Mouse (Mus musculus): ENCODE measurements around the gene Mapkap1.

The Mapkap1 gene

DNA sequence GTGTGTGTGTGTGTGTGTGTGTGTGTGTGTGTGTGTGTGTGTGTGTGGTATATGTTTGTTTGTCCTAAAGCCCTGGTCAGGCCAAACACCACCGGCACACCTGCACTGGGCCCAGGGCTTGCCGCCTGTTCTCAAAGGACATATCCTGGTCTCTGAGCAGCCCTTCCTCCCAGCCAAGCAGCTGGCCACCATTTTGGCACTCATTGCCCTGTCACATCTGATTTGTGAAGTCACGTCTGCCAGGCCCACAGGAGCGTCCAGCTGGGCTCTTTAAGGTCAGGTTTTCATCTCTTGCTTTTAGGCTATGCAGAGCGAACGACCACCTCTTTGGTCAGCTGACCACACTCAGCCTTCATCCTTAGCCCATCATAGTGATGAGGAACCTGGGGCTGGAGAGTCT, 223.9 kb downstream of the Mapkap1 start:
- no peak for DNase-seq (ENCODE audit: low read depth, low spot score)

DNA sequence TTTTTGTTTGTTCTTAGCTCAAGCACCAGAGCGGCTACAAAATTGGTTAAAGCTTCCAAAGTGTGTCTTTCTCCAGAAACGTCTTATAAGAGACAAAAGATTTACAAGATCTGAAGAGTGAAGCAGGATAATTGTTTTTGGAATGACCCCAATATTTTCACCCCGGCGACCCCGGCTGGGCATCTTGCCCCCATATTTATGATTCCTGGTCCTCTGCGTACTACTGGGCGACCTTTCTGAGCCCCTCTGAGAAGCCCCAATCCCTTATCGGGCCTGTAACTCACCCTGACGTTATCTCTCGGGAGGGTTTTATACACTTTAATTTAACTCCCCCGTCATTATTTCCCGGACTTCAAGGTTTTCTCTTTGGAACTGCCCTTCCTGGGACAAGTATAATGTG, 225.5 kb downstream of the Mapkap1 start:
- no peak for DNase-seq (ENCODE audit: low read depth, low spot score)

DNA sequence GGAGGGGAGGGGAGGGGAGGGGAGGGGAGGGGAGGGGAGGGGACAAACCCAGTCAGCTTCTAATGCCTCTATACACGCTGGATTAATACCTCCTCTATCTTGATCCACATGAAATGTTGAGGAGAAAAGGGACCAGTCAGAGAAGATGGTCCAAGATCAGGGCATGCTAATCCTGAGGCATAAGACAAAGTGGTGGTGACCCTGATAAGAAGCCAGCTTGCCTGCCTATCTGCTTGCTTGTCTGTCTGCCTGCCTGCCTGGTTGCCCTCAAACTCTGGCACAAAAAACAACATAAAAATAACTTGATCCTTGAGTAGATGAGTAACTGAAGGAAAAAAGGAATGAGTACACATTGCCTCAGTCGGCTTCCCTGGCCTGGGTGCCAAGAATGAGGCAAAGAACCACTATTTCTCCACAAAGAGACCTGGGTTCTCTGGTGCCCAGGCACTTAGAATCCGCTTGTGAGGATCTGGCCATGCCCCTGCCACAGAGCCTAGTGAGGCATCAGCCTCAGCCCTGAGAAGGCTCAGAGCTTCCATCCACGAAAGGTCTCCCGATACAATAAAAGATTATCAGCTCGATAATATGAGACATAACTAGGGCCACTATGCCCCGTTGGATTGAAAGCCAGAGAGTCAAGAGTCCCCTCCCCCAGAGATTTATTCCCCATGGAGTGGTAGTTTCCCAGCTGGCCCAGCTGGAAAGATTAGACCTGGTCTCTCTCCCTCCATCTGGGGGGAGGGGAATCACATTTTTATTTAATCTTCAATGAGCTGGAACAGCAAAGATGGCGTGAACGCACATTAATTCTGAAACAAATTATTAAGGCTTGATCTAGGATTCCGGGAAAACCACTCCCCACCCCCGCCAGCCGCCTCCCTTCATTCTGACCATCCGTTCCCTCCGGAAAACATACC, 228.9 kb downstream of the Mapkap1 start:
- DNase-seq (ENCODE audit: low read depth, low spot score), result no peak

DNA sequence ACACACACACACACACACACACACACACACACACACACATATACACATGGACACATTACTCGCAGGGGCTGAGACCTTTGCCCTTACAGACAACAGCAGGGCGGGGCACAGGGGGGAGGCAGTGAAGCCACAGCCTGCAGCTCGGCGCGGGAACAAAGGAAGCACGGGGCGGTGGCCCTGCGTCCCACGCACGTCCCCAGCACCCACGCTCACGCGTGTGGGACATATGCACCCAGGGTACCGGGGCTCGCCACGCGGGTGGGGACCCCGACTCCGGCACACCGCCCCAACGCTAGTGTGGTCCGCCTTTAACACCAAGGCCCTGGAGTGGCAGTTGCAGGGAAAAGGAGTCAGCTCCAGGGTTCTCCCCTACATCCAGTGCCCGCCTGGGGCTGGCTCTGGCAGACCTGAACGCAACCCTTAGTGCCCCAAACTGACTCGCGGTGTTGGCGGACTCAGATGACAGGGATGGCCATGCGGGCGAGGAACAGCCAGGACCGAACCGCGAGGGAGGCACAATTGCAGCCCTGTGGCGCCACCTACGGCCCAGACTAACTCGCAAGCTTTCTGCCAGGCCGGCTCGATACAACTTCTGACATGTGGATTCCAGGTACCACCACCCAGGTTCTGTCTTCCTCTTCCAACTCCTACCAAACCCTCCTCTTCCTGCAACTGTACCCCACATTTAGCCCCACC, 232.5 kb downstream of the Mapkap1 start:
- peak; percentile 23 for DNase-seq (ENCODE audit: low read depth, low spot score)

DNA sequence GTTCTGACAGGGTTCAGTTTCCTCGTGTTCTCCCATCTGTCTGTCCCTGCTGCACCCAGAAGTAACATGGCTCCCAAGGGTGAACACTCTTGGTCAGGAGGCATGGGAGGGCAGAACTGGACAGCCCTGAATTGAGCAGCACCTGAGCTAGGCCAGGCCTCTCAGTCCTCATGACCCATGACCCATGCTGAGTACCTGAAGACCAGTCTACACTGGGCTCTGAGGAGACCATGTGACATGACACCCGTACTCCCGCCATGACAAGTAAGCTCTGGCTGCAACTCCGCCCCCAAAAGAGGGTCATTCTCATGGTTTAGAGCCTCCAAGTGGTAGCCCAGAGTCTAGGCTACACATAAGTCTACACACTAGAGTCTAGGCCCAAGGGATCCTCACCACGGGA, 233.2 kb downstream of the Mapkap1 start:
- DNase-seq (ENCODE audit: low read depth, low spot score), result no peak

DNA sequence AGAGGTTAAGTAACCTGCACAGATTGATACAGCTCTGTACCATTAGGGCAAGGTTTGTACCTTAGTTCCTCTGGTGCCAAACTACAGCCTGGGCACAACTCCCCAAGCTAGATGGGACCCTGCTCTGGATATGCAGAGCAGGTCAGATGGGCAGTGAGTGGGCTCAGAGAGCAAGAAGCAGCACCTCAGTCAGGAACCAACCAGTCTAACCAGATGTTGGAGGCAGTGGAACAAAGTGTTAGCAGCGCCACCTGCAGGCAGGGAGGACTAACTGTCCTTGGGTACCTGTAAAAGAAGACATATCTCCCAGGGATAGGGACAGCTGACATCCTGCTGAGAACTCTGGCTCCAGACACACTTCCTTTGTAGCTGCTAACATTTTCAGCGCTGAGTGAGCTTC, 235.8 kb downstream of the Mapkap1 start:
- no peak for DNase-seq (ENCODE audit: low read depth, low spot score)

DNA sequence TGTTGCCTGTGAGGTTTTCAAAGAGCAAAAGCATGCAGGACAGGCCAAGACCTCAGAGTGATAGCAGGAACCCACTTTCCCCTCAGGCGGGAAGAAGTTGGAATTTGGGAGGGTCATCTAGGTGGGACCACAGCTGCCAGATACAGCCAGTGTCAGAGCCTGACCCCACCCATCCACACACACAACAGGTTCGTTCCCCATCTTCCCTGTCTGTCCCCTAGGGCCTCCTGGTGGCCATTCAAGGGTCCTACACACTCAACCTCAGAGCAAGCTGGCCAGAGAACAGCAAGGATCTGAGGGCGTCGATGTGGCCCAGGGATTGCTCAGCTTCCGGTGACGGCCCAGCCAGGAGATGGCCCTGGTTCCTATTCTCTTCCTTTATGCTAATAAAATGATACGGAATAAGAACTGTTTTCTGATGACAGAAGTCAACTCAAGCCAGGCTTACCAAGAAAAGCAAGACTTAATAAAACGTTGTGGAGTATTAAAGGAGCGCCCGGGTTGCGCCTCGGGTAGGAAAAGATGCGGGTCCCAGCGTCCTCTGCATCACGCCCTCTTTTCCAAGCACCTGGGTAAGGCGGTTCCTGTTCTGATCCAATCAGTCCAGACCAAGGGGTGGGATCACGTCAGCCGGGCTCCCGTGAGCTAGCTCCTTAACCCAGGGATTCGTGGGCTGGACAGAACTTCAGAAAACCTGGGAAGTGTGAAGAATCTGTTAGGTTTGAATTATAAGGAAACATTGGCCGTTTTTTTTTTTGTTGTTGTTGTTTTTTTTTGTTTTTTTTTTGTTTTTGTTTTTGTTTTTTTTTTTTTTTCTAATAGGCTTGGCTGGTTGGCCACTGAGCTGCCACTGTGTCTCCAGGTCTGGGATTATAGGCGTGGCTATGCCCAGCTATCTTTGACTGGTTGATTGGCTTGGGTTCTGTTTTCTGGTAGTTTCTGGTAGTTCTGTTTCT, 238.3 kb downstream of the Mapkap1 start:
- no peak for DNase-seq (ENCODE audit: low read depth, low spot score)

DNA sequence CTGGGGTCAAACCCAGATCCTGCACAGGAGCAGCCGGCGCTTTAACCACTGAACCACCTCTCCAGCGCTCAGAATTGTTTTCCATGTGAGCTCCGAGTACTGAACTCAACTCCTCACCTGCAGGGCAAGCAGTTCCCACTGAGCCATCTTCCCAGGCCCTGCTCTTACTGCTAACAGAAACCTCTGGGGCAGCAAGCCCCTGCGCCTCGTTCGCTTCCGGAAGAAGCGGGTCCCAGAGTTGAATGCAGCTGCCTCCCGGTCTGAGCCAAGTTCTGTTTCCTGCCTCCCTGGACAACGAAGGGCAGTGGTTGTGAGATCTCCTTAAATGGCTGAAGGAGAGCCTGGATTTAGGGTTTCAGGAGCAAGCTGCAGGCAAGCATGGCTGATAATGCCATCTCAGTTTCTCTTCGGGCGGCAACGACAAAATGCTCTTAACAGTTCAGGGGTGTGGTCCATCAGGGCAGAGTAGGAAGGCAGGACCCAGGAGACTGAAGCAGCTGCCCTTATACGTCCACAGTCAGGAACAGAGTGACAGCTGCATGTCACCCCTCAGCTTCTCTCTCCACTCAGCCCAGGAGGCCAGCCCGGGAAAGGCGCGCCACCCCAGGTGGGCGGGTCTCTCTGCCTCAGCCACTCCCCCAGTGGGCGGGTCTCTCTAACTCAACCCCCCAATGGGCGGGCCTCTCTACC, 239.4 kb downstream of the Mapkap1 start:
- no peak for DNase-seq (ENCODE audit: low read depth, low spot score)

DNA sequence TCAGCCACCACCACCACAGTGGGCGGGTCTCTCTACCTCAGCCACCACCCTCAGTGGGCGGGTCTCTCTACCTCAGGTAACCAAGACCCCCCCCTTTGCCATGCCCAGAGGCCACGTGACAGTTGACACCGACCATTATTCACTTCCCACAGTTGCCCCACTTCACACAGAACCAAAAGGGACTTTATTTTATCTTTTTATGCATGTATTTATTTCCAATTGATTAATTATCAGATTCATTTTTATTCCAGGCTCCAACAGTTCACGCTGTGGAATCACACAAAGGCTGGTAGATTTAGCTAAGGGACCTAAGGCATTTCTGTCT, 239.9 kb downstream of the Mapkap1 start:
- no peak for DNase-seq (ENCODE audit: low read depth, low spot score)

DNA sequence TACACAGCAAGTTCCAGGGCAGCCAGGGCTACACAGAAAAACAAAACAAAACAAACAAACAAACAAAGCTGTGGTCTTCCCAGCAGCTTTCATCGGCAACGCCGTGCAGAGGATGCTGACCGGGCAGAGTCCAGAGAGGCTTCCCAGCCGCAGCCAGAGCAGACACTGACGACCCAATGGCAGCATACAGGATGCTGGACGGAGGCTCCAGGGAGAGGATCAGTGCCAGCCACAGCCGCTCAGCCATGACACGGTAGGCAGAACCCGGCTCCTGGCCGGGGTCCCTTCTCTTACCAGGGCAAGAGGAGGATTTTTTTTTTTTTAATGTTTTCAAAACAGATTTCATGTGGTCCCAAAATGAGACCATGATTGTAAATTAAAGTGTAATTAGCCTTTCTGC, 240.8 kb downstream of the Mapkap1 start:
- DNase-seq (ENCODE audit: low read depth, low spot score), result no peak

DNA sequence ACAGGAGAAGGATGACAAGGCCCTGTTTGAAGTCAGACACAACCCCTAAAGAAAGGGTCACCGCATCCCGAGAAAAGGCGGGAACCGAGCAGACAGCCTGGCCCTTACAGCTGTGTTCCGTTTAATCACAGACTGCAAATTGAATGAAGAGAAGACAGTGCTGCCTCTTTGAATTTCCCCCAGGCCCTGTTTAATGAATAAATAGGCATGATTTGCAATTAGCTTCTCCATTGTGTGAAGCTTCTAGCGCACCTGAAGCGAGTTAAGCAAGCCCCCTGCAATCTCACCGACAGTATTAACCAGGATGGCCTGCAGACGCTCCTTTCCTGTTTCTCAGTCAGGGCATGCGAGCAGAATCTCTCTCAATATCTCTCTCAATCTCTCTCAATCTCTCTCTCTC, 261.2 kb downstream of the Mapkap1 start:
- no peak for DNase-seq (ENCODE audit: low read depth, low spot score)

DNA sequence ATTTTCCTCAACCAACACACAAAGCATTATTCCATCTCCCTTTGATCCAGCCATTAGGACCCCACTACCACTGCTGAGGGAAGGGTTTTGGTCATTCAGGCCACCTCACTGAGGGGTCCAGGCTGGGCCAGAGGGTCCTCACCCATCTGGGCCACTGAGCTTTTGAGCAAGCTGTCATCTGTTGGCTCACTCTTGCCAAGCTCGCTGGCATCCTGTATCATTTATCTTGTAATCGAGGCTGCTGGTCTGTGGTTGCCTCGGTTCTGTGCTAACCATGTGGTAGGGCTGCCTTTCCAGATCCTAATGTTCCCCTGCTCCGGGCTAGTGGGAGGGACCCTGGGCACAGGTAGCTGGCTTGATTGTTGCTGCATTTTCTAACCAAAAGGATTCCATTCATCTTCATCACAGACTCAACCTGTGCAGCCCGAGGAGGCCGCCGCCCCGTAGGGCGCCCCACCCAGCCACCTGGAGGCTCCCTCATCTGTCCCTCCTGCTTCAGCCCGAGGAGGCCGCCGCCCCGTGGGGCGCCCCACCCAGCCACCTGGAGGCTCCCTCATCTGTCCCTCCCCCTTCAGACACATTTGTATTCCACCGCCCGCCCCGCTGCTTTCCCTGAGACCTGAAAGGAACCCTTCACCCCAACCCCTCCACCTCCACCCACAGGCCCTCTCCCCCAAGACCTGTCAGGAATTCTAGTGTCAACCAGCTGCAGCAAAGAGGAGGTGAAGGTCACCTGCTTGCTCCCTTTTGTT, 262.0 kb downstream of the Mapkap1 start:
- no peak for DNase-seq (ENCODE audit: low read depth, low spot score)

DNA sequence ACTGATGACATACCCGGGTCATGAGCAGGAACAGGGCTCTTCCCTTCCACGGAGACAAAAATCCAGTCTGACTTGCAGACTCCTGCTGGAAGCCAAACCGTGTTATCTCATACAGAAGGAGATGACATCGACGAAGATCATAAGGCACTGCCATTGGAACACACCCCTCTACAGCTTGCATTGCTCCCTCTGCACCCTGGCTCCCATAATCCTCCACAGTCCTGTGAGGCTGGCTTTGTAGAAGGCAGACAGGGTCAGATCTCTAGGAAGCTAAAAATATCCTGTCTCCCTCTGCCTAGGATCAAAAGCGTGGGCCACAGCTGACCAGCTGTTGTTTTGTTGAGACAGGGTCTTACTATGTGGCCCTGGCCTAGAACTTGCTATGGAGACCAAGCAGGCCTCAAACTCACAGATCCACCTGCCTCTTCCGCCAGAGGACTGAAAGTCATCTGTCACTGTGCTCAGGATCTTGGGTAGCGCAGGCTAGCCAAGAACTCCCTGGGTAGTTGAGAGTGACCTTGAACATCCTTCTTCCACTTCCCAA, 262.7 kb downstream of the Mapkap1 start:
- no peak for DNase-seq (ENCODE audit: low read depth, low spot score)

DNA sequence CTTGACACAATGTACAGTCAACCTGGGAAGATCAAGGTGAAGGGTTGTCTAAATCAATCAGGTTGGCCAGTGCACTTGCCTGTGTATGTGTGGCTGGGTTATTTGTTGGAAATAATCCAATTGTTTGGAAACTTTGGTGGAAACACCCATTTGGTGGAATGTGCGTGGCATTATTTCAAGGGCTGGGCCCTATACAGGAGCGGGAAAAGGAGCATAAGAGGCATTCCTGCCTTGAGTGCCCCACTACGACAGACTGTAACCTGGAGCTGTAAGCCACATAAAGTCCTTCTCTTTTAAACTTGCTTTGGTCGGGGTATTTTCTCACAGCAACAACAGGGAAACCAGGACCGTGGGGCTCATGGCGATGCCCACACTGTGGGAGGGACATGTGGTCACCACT, 263.9 kb downstream of the Mapkap1 start:
- DNase-seq (ENCODE audit: low read depth, low spot score), result no peak

DNA sequence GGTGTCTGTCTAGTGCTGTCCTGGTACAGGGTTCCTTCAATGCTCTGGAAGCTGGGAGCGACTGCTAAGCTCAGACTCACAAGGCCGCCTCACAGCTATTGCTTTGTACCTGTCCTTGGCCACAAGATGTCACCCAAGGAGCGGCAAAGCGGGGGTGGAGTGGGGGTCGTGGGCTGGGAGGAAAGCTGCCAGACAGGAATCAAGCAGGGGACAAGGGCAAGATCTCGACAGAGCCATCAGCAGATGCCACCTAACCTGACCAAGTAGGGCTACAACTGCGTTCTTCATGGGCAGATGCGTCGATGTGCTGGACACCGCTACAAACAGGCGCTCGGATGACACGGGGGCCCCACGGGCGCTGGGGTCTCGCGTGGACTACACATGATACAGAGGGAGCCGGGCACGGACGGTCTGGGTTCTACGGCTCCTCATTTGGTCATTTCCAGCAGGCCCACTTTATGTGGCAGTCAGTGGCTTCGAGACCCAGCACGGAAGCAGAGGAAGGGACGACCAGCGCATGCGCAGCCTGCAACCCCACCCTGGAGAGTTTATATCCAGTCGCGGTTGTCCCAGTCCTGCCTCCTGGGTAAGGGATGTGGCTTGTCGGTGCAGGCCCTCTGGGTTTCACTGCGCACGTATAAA, 264.9 kb downstream of the Mapkap1 start:
- DNase-seq (ENCODE audit: low read depth, low spot score), result no peak

DNA sequence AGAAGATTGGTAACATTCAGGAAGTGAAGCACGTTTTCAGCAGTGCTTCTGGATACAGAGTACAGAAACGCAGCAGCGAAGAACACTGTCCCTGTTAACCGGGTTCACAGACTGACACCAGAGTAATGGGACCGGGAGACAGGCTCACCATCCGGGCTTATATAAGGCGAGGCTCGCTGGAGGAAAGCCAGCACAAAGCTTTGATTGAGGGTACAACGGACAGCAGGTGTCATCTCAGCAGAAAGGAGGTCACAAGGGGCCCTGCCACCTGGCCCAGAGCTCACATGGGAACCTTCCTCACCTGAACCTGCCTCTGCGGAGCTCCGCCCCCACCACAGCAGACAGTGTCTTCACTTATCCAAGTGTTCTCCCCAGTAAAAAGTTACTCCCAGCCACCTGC, 267.3 kb downstream of the Mapkap1 start:
- no peak for DNase-seq (ENCODE audit: low read depth, low spot score)
